Mouse (Mus musculus): ENCODE measurements at regions not wholly inside any gene's neighbourhood (a gene's known extent, or its start where the extent isn't known, plus 50 kb on each side); places are given as distances from the start of the nearest gene placed in this dataset.

DNA sequence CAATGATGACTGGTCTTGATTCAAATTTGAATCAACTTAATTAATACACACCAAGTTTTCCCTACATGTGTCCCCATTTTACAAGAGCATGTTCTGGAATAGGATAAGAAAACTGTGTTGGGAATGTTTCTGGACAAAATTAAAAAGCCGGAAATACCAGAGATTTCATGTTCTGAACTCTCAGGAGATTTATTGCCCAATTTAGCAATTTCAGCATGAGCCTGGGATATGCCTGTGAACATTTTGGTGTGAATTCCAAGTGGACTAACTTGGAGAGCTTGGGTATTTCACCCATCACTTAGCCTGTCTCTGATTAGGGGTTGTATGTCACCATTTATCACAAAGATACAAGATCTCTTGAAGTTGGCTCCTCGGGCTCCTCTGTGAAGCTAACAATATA lies 210.6 kb upstream of the Rbms1 start:
- Histone ChIP-seq H3K36me3 (no peaks in the 10 kb centered on the region), H3K9ac (no peak overlapping the region), H3K27ac (no peak overlapping the region), H3K4me2 (no peak overlapping the region), H3K4me3 (no peak overlapping the region), H3K9me3 (replicated peaks) (no peaks in the 10 kb centered on the region), H3K27me3 (replicated peaks) (no peaks in the 10 kb centered on the region), H3K4me1 (no peaks in the 10 kb centered on the region)
- 59% methylated on average over 2 of the region's 2 CpGs for WGBS (ENCODE audit: insufficient replicate concordance)
- ATAC-seq, result no peak

DNA sequence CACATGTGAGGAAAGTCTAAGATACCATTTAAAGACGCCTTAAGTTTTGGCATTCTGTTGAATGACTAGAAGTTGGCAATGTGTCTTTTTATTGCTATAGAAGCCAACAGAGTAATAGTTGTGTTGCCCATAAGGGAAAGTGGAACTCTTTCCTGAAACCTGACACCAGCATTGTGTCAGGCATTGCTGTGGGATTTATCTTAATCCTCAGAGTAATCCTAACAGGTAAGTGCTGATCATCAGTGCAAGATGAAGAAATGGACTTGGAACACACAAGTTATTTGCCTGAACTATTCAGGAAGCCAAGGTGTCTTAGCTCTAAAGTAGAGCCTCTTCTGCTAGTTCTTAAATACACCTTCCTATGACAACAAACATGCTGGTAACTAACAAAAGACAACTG lies 198.3 kb upstream of the Rbms1 start:
- Histone ChIP-seq H3K27me3 (replicated peaks) (no peaks in the 10 kb centered on the region), H3K9me3 (replicated peaks) (no peaks in the 10 kb centered on the region), H3K36me3 (no peaks in the 10 kb centered on the region), H3K4me3 (no peak overlapping the region), H3K27ac (no peak overlapping the region), H3K9ac (no peak overlapping the region), H3K4me2 (no peak overlapping the region), H3K4me1 (no peaks in the 10 kb centered on the region)
- ATAC-seq, result no peak
- WGBS (ENCODE audit: insufficient replicate concordance), result 57% methylated on average over 1 of the region's 1 CpGs

DNA sequence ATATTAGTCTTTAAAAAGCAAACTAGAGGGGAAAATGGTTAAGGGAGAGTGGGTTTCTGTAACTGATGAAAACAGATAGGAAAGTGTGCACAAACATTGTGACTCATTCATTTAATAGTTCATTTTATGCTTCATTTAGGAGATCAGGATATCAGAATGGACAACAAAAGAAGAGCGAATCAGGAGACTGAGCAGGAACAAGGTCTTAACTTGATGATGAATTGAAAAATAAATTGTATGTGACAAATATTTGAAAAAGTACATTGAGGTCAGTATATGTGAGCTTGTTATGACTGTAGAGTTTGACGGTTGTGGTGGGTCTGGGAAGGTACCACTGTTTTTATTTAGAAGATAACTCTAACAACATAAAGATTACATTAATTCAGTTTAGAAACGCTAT lies 196.8 kb upstream of the Rbms1 start:
- H3K4me1 ChIP-seq, result no peaks in the 10 kb centered on the region
- H3K4me2 ChIP-seq, result no peak overlapping the region
- H3K9me3 ChIP-seq (replicated peaks), result no peaks in the 10 kb centered on the region
- H3K27ac ChIP-seq, result no peak overlapping the region
- H3K4me3 ChIP-seq, result no peak overlapping the region
- WGBS (ENCODE audit: insufficient replicate concordance), result 63% methylated on average over 3 of the region's 3 CpGs
- H3K27me3 ChIP-seq (replicated peaks), result no peaks in the 10 kb centered on the region
- no peak for ATAC-seq
- no peaks in the 10 kb centered on the region for H3K36me3 ChIP-seq
- no peak overlapping the region for H3K9ac ChIP-seq

DNA sequence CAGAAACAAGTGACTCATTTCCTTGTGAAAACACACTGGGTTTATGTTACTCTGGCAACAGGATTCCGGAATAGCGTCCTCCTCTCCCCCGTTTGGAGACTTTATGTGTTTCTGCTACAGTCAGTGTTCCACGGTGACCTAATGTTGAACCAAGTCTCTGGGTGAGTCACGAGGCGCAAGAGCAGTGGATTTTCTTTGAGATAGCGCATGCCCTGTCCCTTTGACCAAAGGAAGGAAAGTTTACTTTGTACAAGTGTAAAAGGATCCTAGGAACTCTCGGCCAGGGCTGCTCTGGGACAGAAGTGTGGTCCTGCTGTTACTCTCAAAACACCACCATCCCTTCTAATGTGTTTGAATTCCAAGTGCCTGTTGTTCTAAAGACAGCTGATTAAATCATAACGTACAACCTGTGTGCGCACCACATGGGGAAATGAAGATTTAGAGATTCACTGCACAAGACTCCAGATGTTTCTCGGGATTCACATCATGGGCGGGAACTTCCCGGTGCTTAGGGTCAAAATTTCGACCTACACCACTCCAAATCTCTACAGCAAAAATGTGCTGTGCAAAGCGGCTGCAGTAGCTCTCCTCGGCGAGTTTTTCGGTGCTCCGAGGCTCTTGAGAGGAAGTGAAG lies 176.1 kb upstream of the Rbms1 start:
- no peak overlapping the region for H3K27ac ChIP-seq
- H3K9ac ChIP-seq, result no peak overlapping the region
- H3K27me3 ChIP-seq (replicated peaks), result no peaks in the 10 kb centered on the region
- H3K36me3 ChIP-seq, result no peaks in the 10 kb centered on the region
- peak overlapping the region; percentile 26; the same call in 1 of the 2 replicates for H3K4me2 ChIP-seq
- no peaks in the 10 kb centered on the region for H3K9me3 ChIP-seq (replicated peaks)
- no peaks in the 10 kb centered on the region for H3K4me1 ChIP-seq
- 38% methylated on average over 19 of the region's 19 CpGs for WGBS (ENCODE audit: insufficient replicate concordance)
- ATAC-seq, result no peak
- H3K4me3 ChIP-seq, result no peak overlapping the region

DNA sequence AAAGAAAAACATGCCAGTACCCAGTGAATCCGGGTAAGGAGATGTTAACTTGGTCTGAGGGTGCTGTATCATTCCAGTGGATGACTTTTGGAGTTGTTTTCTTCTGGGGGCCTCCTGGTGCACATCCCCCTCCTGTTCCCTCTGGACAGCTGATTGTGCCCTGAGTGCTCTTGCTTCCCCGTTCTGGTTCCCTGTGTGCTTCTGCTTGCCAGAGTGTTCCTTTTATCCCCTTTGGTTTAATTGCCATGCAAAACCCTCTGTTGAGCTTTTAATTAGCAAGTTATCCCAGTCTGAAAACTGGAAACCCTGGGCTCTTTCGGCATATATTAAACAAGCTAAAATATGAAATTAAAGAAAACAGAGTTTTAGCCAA lies 175.6 kb upstream of the Rbms1 start:
- Histone ChIP-seq H3K4me3 (no peak overlapping the region), H3K36me3 (no peaks in the 10 kb centered on the region), H3K27ac (no peak overlapping the region), H3K9ac (no peak overlapping the region), H3K4me1 (no peaks in the 10 kb centered on the region), H3K27me3 (replicated peaks) (no peaks in the 10 kb centered on the region), H3K9me3 (replicated peaks) (no peaks in the 10 kb centered on the region), H3K4me2 (no peak overlapping the region)
- WGBS (ENCODE audit: insufficient replicate concordance), result 38% methylated on average over 3 of the region's 3 CpGs
- ATAC-seq, result no peak

DNA sequence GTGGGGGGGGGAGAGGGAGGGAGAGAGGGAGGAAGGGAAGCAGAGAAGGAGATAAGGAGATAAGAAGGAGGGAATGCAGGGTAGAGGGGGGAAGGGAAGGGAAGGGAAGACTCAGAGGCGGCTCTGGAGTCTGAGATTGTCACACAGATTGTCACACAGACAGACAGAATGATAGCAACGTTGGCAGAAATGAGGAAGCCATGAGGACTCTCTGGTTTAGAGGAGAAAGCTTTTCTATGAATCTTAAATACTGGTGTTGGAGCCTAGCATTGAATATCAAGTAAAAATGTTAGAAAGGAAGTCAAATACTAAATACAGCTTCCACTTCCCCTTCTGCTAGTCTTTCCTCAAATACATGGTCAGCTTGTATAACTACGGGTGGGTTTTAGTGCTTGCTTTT lies 174.4 kb upstream of the Rbms1 start:
- no peak overlapping the region for H3K9ac ChIP-seq
- no peaks in the 10 kb centered on the region for H3K27me3 ChIP-seq (replicated peaks)
- no peaks in the 10 kb centered on the region for H3K9me3 ChIP-seq (replicated peaks)
- no peak overlapping the region for H3K4me3 ChIP-seq
- no peaks in the 10 kb centered on the region for H3K36me3 ChIP-seq
- H3K4me1 ChIP-seq, result no peaks in the 10 kb centered on the region
- 10% methylated on average over 3 of the region's 3 CpGs for WGBS (ENCODE audit: insufficient replicate concordance)
- H3K4me2 ChIP-seq, result no peak overlapping the region
- ATAC-seq, result no peak
- H3K27ac ChIP-seq, result no peak overlapping the region

DNA sequence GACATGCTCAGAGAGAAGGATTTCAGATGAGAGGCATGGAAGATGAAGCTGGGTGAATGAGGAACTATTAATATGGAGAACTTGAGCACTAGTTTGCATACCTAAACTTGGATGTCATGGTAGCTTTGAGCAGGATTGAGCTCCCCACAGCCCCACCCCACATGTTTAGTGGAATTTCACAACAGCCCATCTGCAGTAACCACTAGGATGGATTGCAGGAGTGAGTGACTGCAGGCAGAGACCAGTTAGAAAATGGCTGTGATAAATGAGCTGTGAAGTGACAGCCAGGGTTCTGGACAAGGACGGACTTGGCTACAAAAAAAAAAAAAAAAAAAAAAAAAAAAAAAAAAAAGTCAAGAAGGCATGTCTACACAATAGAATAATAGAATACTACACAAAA lies 173.9 kb upstream of the Rbms1 start:
- Histone ChIP-seq H3K9me3 (replicated peaks) (no peaks in the 10 kb centered on the region), H3K27me3 (replicated peaks) (no peaks in the 10 kb centered on the region), H3K27ac (no peak overlapping the region), H3K36me3 (no peaks in the 10 kb centered on the region), H3K9ac (no peak overlapping the region), H3K4me3 (no peak overlapping the region), H3K4me2 (no peak overlapping the region), H3K4me1 (no peaks in the 10 kb centered on the region)
- ATAC-seq, result no peak
- WGBS (ENCODE audit: insufficient replicate concordance), result 7% methylated on average over 1 of the region's 1 CpGs

DNA sequence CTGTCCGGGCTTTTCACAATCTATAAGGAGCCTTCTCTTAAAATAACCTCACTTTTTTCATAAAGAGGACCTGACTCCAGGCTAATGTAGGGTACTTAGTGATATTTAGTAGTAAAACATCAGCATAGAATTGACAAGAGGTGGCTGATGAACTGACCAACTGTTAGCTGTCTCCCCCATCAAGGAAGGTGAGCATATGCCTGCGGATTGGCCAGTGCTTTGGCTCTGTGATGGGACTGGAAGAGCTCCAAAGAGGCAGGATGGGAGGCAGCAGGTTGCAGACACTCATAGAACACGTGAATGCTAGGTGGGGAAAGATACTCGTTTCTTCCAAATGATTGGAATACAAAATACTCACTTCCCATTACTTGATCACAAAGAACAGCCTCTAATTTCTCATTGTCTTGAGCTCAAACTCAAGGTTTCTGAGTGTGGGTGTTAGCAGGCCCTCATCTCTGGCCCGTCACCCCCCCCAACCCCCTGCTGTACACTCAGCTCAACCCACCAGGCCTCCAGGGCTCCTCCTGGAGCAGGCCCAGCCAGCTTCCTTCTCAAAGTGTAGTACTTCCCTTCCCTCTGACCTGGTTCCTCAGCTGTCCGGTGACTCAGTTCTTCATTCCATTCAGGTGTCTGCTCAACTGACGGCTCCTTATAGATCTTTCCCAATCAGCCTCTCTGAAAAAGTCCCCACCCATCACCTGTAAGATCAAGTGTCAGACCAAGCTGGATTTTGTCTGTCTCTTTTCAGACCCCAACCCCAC lies 160.2 kb upstream of the Rbms1 start:
- no peaks in the 10 kb centered on the region for H3K4me1 ChIP-seq
- H3K36me3 ChIP-seq, result no peaks in the 10 kb centered on the region
- 48% methylated on average over 7 of the region's 7 CpGs for whole genome bisulfite sequencing (ENCODE audit: insufficient replicate concordance)
- H3K4me2 ChIP-seq, result no peak overlapping the region
- no peaks in the 10 kb centered on the region for H3K9me3 ChIP-seq (replicated peaks)
- H3K9ac ChIP-seq, result no peak overlapping the region
- no peak overlapping the region for H3K27ac ChIP-seq
- no peaks in the 10 kb centered on the region for H3K27me3 ChIP-seq (replicated peaks)
- no peak for ATAC-seq
- no peak overlapping the region for H3K4me3 ChIP-seq

DNA sequence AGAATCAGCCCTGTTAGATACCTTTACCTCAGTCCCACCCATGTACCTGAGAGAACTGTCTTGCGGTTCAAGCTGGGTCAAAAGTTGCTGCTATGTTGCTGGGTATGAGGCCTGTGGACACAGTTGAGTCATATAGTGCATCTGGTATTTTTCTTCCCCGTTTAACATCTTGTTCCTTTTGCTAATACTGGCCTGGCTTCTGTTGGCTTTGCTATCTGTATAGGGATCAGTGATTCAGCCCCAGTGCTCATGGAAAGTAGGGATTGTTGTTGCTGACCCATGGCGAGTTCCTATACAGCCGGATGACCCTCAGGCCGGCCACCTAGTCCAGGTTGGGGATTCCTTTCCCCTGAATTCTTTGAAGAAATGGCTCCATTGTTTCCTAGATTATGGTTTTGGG lies 158.3 kb upstream of the Rbms1 start:
- Histone ChIP-seq H3K27ac (no peak overlapping the region), H3K4me1 (no peaks in the 10 kb centered on the region), H3K4me2 (no peak overlapping the region), H3K9ac (no peak overlapping the region), H3K27me3 (replicated peaks) (no peaks in the 10 kb centered on the region), H3K9me3 (replicated peaks) (no peaks in the 10 kb centered on the region), H3K36me3 (no peaks in the 10 kb centered on the region), H3K4me3 (no peak overlapping the region)
- ATAC-seq, result no peak
- 62% methylated on average over 5 of the region's 5 CpGs for WGBS (ENCODE audit: insufficient replicate concordance)

DNA sequence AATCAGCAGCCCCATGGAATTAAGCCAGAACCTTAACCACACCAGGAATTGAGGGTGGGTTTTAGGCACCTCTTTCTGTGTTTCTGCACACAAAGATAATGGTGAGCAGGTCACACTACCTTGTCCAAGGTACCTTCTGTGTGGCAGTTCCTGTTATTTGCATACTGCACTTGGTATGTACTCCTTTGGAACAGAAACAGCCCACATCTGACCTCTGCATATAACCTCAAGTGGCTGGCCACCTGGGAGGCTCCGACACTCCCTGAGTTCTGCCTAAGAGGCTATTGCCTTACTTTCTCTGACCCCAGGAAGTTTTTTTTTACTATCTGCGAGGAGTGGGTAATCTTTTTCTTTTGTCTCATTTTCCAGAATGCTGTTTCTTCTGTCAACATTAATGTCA lies 151.6 kb upstream of the Rbms1 start:
- no peaks in the 10 kb centered on the region for H3K36me3 ChIP-seq
- H3K4me3 ChIP-seq, result no peak overlapping the region
- 0 out of 2 replicates have a peak, but pooled peaks cover 6% of the 10 kb centered on the region for H3K4me1 ChIP-seq
- H3K9ac ChIP-seq, result no peak overlapping the region
- H3K27me3 ChIP-seq (replicated peaks), result no peaks in the 10 kb centered on the region
- no peaks in the 10 kb centered on the region for H3K9me3 ChIP-seq (replicated peaks)
- H3K27ac ChIP-seq, result no peak overlapping the region
- no peak for ATAC-seq
- H3K4me2 ChIP-seq, result no peak overlapping the region
- WGBS (ENCODE audit: insufficient replicate concordance), result 50% methylated on average over 2 of the region's 2 CpGs

DNA sequence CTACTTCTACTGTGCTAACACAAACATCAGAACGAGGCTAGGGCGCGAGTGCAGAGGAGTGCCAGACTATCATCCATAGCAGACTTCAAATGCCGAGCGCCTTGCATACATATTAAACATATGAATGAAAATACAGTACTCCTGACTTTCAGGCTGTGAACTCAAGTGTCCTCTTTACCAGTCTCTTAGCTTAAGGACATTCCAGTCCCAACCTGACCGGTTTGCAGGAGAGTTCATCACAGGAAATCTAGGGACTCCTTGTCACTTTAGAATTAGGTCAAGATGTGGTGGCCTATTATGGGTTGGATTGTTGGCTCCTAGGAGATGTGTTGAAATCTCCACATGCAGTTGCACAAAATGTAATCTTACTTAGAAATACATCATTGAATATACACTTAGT lies 150.9 kb upstream of the Rbms1 start:
- ATAC-seq, result no peak
- WGBS (ENCODE audit: insufficient replicate concordance), result 71% methylated on average over 6 of the region's 6 CpGs
- H3K27me3 ChIP-seq (replicated peaks), result no peaks in the 10 kb centered on the region
- H3K4me2 ChIP-seq, result no peak overlapping the region
- H3K9me3 ChIP-seq (replicated peaks), result no peaks in the 10 kb centered on the region
- no peak overlapping the region for H3K27ac ChIP-seq
- no peaks in the 10 kb centered on the region for H3K36me3 ChIP-seq
- H3K4me3 ChIP-seq, result no peak overlapping the region
- 0 out of 2 replicates have a peak, but pooled peaks cover 8% of the 10 kb centered on the region for H3K4me1 ChIP-seq
- no peak overlapping the region for H3K9ac ChIP-seq

DNA sequence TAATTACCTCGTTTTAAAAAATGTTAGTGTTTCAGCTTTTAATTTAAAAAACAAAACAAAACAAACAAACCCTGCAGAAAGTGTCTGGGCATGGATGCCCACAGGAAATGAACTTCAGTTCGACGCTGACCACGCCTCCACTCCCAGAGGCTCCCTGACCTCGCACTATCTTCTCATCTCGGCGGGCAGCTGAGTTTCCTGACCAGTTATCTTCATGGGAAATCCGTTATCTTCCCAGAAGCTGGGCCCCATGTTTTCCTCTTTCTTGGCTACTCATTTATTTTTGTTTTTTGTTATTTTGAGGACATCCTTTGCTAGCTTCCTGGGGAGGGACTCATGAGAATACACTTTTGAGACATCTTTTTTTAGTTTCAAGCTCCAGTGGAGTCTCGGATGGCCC lies 147.6 kb upstream of the Rbms1 start:
- H3K4me1 ChIP-seq, result 0 out of 2 replicates have a peak, but pooled peaks cover 8% of the 10 kb centered on the region
- H3K4me2 ChIP-seq, result peak overlapping the region; percentile 13; the same call in 1 of the 2 replicates
- WGBS (ENCODE audit: insufficient replicate concordance), result 9% methylated on average over 9 of the region's 9 CpGs
- H3K4me3 ChIP-seq, result no peak overlapping the region
- no peak overlapping the region for H3K9ac ChIP-seq
- ATAC-seq, result no peak
- H3K36me3 ChIP-seq, result no peaks in the 10 kb centered on the region
- no peak overlapping the region for H3K27ac ChIP-seq
- H3K27me3 ChIP-seq (replicated peaks), result no peaks in the 10 kb centered on the region
- H3K9me3 ChIP-seq (replicated peaks), result no peaks in the 10 kb centered on the region

DNA sequence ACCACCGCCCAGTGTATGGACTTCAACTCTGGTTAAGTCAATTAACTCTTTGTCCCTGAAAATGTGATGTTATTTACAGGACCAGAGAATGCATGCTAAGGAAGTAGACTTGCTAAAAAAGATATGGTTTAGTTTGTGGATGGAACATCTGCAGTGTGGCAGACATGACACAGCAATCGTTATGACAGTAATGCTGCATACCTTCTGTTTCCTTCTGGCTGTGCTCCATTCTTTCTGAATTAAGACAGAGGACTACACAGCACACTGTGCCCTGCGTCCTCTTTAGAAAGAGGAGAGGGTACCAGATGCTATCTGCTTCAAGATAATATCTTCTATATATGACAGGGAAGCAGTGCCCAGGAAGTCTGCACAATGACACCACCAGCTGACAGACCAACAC lies 146.6 kb upstream of the Rbms1 start:
- ATAC-seq, result no peak
- Histone ChIP-seq H3K36me3 (no peaks in the 10 kb centered on the region), H3K4me3 (no peak overlapping the region), H3K9me3 (replicated peaks) (no peaks in the 10 kb centered on the region), H3K9ac (no peak overlapping the region), H3K4me1 (0 out of 2 replicates have a peak, but pooled peaks cover 8% of the 10 kb centered on the region), H3K27me3 (replicated peaks) (no peaks in the 10 kb centered on the region), H3K4me2 (no peak overlapping the region), H3K27ac (no peak overlapping the region)
- 37% methylated on average over 3 of the region's 3 CpGs for WGBS (ENCODE audit: insufficient replicate concordance)

Measured in liver, embryonic 12.5 days (tissue).